ENCODE assay signal across 18 mouse cellular contexts in the genomic region with DNA sequence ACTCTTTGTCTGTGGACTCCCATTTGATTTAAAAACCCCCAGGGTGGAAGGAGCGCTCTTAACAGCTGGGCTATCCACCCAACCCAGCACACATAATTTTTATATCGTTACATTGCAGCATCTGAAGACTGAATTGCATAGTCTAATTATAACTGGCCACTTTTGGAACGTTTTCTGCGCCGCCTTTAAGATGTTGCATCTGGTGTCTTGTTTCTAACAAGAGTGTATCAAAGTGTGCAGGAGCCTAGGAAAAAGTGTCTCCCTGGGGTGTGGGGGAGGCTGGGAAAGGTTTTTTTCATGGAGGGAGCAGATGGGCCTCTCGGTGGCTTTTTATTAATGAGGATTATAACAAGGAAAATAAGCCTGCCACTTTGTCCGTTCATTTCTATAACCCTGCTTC.
DNase-seq lines count a peak whose midpoint lies in the region; ATAC-seq lines count a peak whose summit lies in the region.
"Had no signal": no experiment of that assay in that cellular context is flagged by ENCODE, and none has a peak within 500 bp of the region (broad histone marks: within the 10 kb centered on the region; RNA-seq: fewer than 3 reads in every experiment).

No protein-coding gene starts in this region.

- no peaks in the 10 kb centered on the region for H3K27me3 ChIP-seq in embryonic facial prominence, embryonic 14.5 days (replicated peaks; ENCODE audit: control insufficient read depth, insufficient read depth, low read length)
- H3K27me3 ChIP-seq in embryonic facial prominence, embryonic 10.5 days (replicated peaks; ENCODE audit: low read depth, poor library complexity, severe bottlenecking), result no peaks in the 10 kb centered on the region
- H3K27me3 ChIP-seq: heart, embryonic 13.5 days; hindbrain, embryonic 15.5 days had no signal

- H3K36me3 ChIP-seq in embryonic facial prominence, embryonic 14.5 days (ENCODE audit: control insufficient read depth, insufficient read depth, low read length), result peaks cover 34% of the 10 kb centered on the region
- peaks cover 41% of the 10 kb centered on the region for H3K36me3 ChIP-seq in embryonic facial prominence, embryonic 10.5 days (replicated peaks)

- no peaks in the 10 kb centered on the region for H3K9me3 ChIP-seq in embryonic facial prominence, embryonic 14.5 days (ENCODE audit: control insufficient read depth, low read length)
- H3K9me3 ChIP-seq in embryonic facial prominence, embryonic 10.5 days, result no peaks in the 10 kb centered on the region
- H3K9me3 ChIP-seq: heart, embryonic 13.5 days; hindbrain, embryonic 15.5 days had no signal

- peak; percentile 21; the same call in 1 of the 2 replicates for ATAC-seq in embryonic facial prominence, embryonic 14.5 days (ENCODE audit: low read depth)
- ATAC-seq in megakaryocyte, adult 5-6 weeks (ENCODE audit: poor library complexity, severe bottlenecking), result no peak
- ATAC-seq: activated CD4-positive, CD25-positive, alpha-beta regulatory T cell, adult 4 months; liver, postnatal 0 days had no signal

- no peak overlapping the region for H3K27ac ChIP-seq in embryonic facial prominence, embryonic 14.5 days (replicated peaks; ENCODE audit: low read depth, low read length)
- H3K27ac ChIP-seq in embryonic facial prominence, embryonic 10.5 days (replicated peaks), result no peak overlapping the region
- H3K27ac ChIP-seq: heart, embryonic 13.5 days; hindbrain, embryonic 15.5 days; macrophage had no signal

- no peak for DNase-seq in embryonic facial prominence, embryonic 14.5 days (ENCODE audit: low spot score)
- no peak for DNase-seq in embryonic facial prominence, embryonic 10.5 days (ENCODE audit: low spot score)
- peak; percentile 60 to 71 for DNase-seq in layer of hippocampus, adult 18-20 months (ENCODE audit: low spot score in 2 of 2)
- no peak for DNase-seq in layer of hippocampus, postnatal 25 days (ENCODE audit: extremely low spot score in 1 of 2, low spot score in 1 of 2)
- peak; percentile 88 for DNase-seq in brain, adult 2 months (ENCODE audit: low read depth, low spot score)
- DNase-seq in left cerebral cortex, adult 9 months (ENCODE audit: low spot score in 2 of 2), result peak; percentile 69 to 87
- no peak for DNase-seq in kidney, postnatal 36 days
- DNase-seq: adrenal gland, postnatal 36 days; cerebellum, adult 11-12 months; gastrocnemius, postnatal 25 days; kidney, adult 18-20 months; kidney, postnatal 25 days; liver, postnatal 0 days had no signal

- H3K4me1 ChIP-seq in embryonic facial prominence, embryonic 14.5 days (ENCODE audit: control insufficient read depth, insufficient read depth, low read length), result peaks cover 8% of the 10 kb centered on the region; the same call in 1 of the 2 replicates
- peaks cover 15% of the 10 kb centered on the region; the same call in 1 of the 2 replicates for H3K4me1 ChIP-seq in embryonic facial prominence, embryonic 10.5 days
- H3K4me1 ChIP-seq: hindbrain, embryonic 15.5 days had no signal

- H3K4me2 ChIP-seq in embryonic facial prominence, embryonic 14.5 days (ENCODE audit: low read depth, low read length), result no peak overlapping the region
- H3K4me2 ChIP-seq: heart, embryonic 13.5 days; hindbrain, embryonic 15.5 days had no signal

- H3K4me3 ChIP-seq in embryonic facial prominence, embryonic 14.5 days (ENCODE audit: low read depth, low read length), result no peak overlapping the region
- no peak overlapping the region for H3K4me3 ChIP-seq in embryonic facial prominence, embryonic 10.5 days
- H3K4me3 ChIP-seq: heart, embryonic 13.5 days; hindbrain, embryonic 15.5 days had no signal

- 87% methylated on average over 7 of the region's 7 CpGs for WGBS in embryonic facial prominence, embryonic 14.5 days
- WGBS in embryonic facial prominence, embryonic 10.5 days, result 90% methylated on average over 7 of the region's 7 CpGs

- no peak overlapping the region for H3K9ac ChIP-seq in embryonic facial prominence, embryonic 14.5 days (ENCODE audit: low read depth, low read length)
- H3K9ac ChIP-seq: heart, embryonic 13.5 days; hindbrain, embryonic 15.5 days; liver, postnatal 0 days had no signal

Comparison
In these comparisons a context has a peak if more than half of its experiments do, and no peak if none do; other contexts are left out.
1. DNase-seq: peak in layer of hippocampus, adult 18-20 months (2 of 2), brain, adult 2 months (single experiment) and left cerebral cortex, adult 9 months (2 of 2); none in embryonic facial prominence, embryonic 14.5 days (single experiment), embryonic facial prominence, embryonic 10.5 days (single experiment), layer of hippocampus, postnatal 25 days (0 of 2) and kidney, postnatal 36 days (0 of 2).